Mouse (Mus musculus) testis, adult 2 months (tissue): Measurements from ENCODE around the gene Cxcr5. TPM values are rescaled to one million over a fixed set of nuclear protein-coding genes. Genes with fewer than 3 reads are reported as not detected.

Experiments used
- H3K27ac ChIP-seq: fragments of 200-500 bp; 2 replicates; pipeline ENCODE4 v1.5.1; 2012; ENCODE audit warnings: low read depth, low read length; ENCODE audit not compliant: control insufficient read depth, insufficient read depth
- H3K27me3 ChIP-seq: fragments of 200-500 bp; 2 replicates; pipeline ENCODE4 v1.6.1; 2012; ENCODE audit warnings: mild to moderate bottlenecking, low read length, moderate library complexity; ENCODE audit not compliant: control insufficient read depth, insufficient read depth
- H3K36me3 ChIP-seq: fragments of 200-500 bp; 2 replicates; pipeline ENCODE4 v1.6.1; 2012; ENCODE audit warnings: mild to moderate bottlenecking, low read length; ENCODE audit not compliant: control insufficient read depth, insufficient read depth
- H3K4me1 ChIP-seq: fragments of 200-500 bp; 2 replicates; pipeline ENCODE4 v1.6.1; 2012; ENCODE audit warnings: low read length; ENCODE audit not compliant: control insufficient read depth, insufficient read depth
- H3K4me3 ChIP-seq: fragments of 200-500 bp; 2 replicates; pipeline ENCODE4 v1.5.1; 2012; ENCODE audit warnings: low read depth, mild to moderate bottlenecking, low read length, moderate library complexity, mixed read lengths; ENCODE audit not compliant: control insufficient read depth
- CTCF ChIP-seq: fragments of 200-500 bp; IDR thresholded peaks from 2 replicates; pipeline ENCODE4 v1.5.1; 2012; ENCODE audit warnings: low read depth, mild to moderate bottlenecking, inconsistent platforms, low read length, moderate library complexity; ENCODE audit not compliant: control insufficient read depth, insufficient read depth, insufficient replicate concordance
- POLR2A ChIP-seq: fragments of 200-500 bp; IDR thresholded peaks from 2 replicates; pipeline ENCODE4 v1.6.1; 2012; ENCODE audit warnings: low read depth, mild to moderate bottlenecking, inconsistent platforms, low read length, moderate library complexity; ENCODE audit not compliant: control insufficient read depth
- polyA plus RNA-seq: library from polyadenylated mRNA; depleted of rRNA; stranded (reverse); fragments of >200 nt; gene quantifications from 2 replicates; pipeline ENCODE4 v1.2.3, GENCODE M21; 2012

The Cxcr5 gene
- polyA plus RNA-seq, 1 experiment = 11.2 TPM

DNA sequence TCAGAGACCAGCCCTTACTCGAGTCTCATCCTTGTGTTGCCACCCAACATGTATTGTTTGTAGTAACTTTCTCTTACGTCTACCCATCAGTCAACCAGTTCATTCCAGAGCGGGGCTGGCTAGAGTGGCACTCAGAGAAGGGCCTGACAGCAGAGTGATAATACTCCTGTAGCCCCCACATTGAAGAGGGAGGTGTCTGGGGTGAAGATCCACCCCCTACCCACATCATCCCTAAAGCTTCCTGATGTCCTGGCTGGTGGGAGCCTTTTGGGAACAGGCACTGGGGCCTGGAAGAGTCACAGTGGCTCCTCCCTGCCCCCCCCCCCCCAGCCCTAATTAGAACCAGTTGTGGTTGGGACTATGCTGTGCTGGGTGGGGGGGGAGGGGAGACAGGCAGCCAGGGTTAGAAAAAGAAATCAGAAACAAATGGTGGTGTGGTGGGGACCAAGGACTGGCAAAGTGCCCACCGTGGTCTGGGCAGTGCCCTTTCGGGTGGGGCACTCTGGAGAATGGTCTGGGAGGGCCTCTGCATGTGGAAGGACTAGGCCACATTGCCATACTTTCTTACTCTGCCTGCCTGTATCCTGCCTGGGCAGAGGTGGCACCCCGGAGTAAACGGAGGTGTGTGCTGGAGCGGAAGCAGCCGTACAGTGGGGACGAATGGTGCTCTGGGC, 60.3 kb downstream of the Cxcr5 start:
- no peaks in the 10 kb centered on the region for H3K27me3 ChIP-seq
- H3K4me3 ChIP-seq = no peak overlapping the region

DNA sequence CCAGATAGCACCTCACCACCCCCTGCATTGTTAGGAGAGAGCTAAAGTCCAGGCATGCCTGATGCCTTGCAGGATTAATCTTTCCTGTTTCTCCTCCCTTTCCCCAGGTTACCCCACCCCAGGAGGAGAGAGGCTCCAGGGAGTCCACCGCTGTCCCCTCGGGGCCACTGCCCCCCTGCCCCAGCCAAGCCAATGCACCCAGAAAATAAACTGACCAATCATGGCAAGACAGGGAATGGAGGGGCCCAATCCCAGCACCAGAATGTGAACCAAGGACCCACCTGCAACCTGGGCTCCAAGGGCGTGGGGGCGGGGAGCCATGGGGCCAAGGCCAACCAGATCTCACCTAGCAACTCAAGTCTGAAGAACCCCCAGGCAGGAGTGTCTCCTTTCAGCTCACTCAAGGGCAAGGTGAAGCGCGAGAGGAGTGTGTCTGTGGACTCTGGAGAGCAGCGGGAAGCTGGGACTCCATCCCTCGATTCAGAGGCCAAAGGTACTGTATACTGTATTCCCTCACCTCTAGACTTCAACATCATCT, 61.0 kb downstream of the Cxcr5 start:
- Histone ChIP-seq H3K4me1 (peaks cover 16% of the 10 kb centered on the region), H3K36me3 (no peaks in the 10 kb centered on the region), H3K4me3 (no peak overlapping the region), H3K27ac (no peak overlapping the region), H3K27me3 (no peaks in the 10 kb centered on the region)
- TF ChIP-seq POLR2A (no peak), CTCF (no peak)

More for the DNA sequence above, 60.3 kb downstream of the Cxcr5 start:
- Histone ChIP-seq H3K36me3 (no peaks in the 10 kb centered on the region), H3K4me1 (peaks cover 16% of the 10 kb centered on the region), H3K27ac (no peak overlapping the region)
- no peak for TF ChIP-seq CTCF
- TF ChIP-seq POLR2A = no peak

DNA sequence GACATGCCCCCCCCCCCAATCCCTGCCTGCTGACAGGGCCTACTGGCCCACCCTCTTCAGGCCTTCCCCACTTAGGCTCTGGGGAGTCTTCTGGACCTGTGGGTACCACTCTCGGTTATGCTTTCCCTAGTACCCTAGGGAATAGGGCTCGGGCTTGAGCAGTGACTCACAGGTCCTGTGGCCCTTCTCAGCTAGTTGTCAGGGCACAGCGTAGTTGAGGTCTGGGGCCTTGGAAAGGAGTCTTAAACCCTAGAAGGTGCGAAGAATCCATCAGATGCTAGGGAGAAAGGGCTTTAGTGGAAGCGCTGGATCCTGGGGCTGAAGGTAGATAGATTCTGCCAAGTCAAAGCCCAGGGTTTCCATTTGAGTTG, 61.5 kb downstream of the Cxcr5 start:
- H3K4me1 ChIP-seq = peaks cover 14% of the 10 kb centered on the region
- H3K36me3 ChIP-seq = no peaks in the 10 kb centered on the region
- H3K4me3 ChIP-seq = no peak overlapping the region
- TF ChIP-seq CTCF (no peak), POLR2A (no peak)
- no peak overlapping the region for H3K27ac ChIP-seq
- no peaks in the 10 kb centered on the region for H3K27me3 ChIP-seq

DNA sequence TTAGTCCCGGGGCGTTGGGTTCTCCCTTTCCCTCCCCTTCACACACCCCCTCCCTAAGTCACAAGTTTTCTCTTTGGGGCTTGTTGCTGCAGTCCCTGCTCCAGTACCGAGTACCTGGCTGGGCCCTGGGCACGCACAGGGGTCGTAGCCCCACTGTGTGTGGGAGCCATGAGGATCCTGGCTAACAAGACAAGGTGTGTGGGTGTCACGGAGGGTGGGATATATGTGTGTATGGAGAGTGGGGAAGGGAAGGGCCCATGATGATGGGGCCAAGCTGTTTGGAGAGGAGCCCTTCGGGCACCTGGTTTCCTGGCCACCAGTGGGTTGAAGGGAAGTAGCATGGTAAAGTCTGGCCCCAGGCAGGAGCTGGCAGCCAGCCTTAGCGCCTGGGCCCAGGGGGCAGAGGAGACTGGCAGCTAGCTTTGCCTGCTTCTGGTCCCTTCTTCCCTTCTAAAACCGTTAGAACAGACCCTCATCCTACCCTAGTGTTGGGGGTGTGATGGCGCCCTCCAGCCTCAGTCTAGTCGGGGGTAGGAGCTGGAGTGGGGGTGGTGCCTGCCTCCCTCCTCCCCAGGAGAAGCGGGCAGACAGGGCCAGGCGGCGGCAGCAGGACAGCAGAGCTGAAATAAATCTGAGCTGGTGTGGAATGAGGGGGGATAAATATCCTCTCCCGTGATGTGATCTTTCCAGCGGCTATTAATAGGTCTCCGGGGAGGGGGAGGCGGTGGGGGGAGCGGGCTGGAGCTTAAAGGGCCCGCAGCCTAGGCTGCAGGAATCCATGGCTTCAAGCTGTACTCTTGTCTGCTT, 62.1 kb downstream of the Cxcr5 start:
- Histone ChIP-seq H3K27ac (no peak overlapping the region; the same call in 1 of the 2 replicates), H3K36me3 (no peaks in the 10 kb centered on the region), H3K4me1 (peaks cover 17% of the 10 kb centered on the region), H3K27me3 (no peaks in the 10 kb centered on the region), H3K4me3 (no peak overlapping the region)
- TF ChIP-seq POLR2A (no peak), CTCF (no peak)

DNA sequence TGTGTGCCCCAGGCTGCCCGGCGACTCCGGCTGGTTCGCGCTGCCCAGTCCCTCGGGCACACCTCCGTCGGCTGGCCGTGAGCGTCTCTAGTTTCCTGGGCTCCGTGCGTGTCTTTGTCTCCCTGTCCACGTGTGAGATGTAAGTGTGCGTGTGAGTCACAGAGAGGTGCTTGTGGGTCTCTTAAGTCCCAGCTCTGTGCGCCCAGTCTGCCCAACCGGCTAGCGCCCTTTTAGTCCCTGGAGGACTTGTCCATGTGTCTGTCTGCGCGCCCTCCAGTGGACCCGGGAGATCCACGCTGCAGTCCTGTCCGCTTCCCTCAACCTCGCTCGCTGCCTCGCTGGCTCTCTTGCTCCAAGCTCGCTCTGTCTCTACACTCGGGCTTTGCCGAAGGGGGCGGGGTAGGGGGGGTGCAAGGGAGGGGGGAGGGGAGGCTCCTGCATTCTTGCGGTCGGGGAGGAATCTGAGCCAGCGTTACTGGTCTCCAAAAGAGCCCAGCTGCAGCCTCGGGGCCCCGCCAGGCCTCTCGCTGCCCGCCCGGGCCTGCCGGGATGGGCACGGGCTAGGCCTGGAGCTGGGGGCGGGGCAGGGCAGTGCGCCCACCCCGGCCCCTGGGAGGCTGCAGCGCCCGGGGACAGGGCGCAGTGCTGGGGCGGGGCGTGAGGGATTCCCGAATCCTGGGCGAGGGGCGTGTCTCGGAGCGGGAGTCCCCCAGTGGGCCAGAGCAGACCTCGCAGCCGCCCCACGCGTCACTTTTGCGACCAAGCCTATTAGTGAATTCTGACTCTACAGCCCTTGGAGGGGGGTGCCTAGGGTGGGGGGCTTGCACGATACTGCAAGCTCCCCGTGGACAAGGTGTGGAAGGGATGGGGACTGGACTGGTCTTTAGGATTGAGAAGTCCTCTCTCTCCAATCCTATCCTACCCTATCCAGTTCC, 63.0 kb downstream of the Cxcr5 start:
- Histone ChIP-seq H3K27ac (peak overlapping the region; percentile 62; the same call in 1 of the 2 replicates), H3K4me3 (peak overlapping the region; percentile 73), H3K4me1 (peaks cover 20% of the 10 kb centered on the region), H3K36me3 (no peaks in the 10 kb centered on the region), H3K27me3 (no peaks in the 10 kb centered on the region)
- TF ChIP-seq CTCF (peak; percentile 31; the same call in 1 of the 2 replicates), POLR2A (no peak)

DNA sequence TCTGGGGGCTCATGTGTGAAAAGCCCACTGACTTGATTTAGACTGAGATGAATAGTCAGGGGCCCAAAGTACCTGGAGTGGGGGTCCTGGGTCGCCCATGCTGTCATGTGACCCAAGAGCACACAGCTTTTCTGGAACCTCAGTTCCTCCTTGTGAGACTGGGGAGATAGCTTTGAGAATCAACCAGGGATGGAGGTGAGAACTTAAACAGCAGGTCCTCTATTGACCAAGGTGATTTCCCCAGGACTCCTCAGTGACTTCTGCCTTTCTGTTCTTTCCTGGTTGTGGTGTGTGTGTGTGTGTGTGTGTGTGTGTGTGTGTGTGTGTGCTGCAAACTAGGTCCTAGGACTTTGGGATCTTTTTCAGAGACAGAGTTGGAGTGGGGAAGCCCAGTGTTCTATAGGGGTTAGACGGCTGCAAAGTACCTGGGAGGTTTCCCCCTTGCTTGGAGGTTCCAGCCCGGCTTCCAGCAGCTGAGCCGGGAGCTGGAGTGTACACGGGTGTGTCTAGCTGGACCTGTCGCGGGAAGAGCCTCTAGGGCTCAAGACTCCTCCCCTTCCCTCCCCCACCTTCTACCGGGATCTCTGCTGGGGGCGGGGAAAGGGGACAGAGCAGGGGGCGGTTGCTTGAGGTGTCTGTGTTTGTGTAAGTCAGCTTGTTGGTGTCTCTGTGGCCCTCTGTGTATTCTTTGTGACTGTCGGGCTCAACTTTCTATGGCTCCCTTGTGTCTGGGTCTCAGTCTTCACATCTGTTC, 63.9 kb downstream of the Cxcr5 start:
- Histone ChIP-seq H3K36me3 (no peaks in the 10 kb centered on the region), H3K27ac (peak overlapping the region; percentile 62; the same call in 1 of the 2 replicates), H3K4me1 (peaks cover 26% of the 10 kb centered on the region), H3K4me3 (peak overlapping the region; percentile 73), H3K27me3 (no peaks in the 10 kb centered on the region)
- no peak for TF ChIP-seq POLR2A
- TF ChIP-seq CTCF = no peak
